Mouse (Mus musculus) liver, embryonic 16.5 days (tissue): ENCODE results near the gene Miox. TPM values are rescaled to one million over a fixed set of nuclear protein-coding genes. Genes with fewer than 3 reads are reported as not detected.

Experiments used
- ATAC-seq: fragments of 200-750 bp; cut with Nextera tagmentation; 2 replicates; pipeline ENCODE4 v1.8.0; 2017; ENCODE audit warnings: low read depth, mild to moderate bottlenecking, moderate number of reproducible peaks, moderate library complexity
- H3K27ac ChIP-seq: fragments of 300-500 bp; sonication (generic); 2 replicates; pipeline ENCODE4 v1.5.1; 2014; ENCODE audit warnings: mild to moderate bottlenecking, low read length
- H3K27me3 ChIP-seq: fragments of 300-500 bp; sonication (generic); 2 replicates; pipeline ENCODE4 v1.6.1; 2014; ENCODE audit warnings: low read depth, low read length, mixed read lengths; ENCODE audit not compliant: control insufficient read depth, insufficient read depth
- H3K36me3 ChIP-seq: fragments of 300-500 bp; sonication (generic); 2 replicates; pipeline ENCODE4 v1.6.1; 2014; ENCODE audit warnings: mild to moderate bottlenecking; ENCODE audit not compliant: control insufficient read depth, insufficient read depth
- H3K4me1 ChIP-seq: fragments of 300-500 bp; sonication (generic); 2 replicates; pipeline ENCODE4 v1.6.1; 2014; ENCODE audit warnings: low read depth, low read length, mixed read lengths; ENCODE audit not compliant: control insufficient read depth
- H3K4me2 ChIP-seq: fragments of 300-500 bp; sonication (generic); 2 replicates; pipeline ENCODE4 v1.6.1; 2014; ENCODE audit warnings: low read depth, low read length, mixed read lengths
- H3K4me3 ChIP-seq: fragments of 300-500 bp; sonication (generic); 2 replicates; pipeline ENCODE4 v1.5.1; 2014; ENCODE audit warnings: low read depth, mild to moderate bottlenecking, low read length
- H3K9ac ChIP-seq: fragments of 300-500 bp; sonication (generic); 2 replicates; pipeline ENCODE4 v1.6.1; 2014; ENCODE audit warnings: low read depth, low read length
- H3K9me3 ChIP-seq: fragments of 300-500 bp; sonication (generic); replicated peaks from 2 replicates; pipeline ENCODE4 v1.6.1; 2016; ENCODE audit warnings: low read length; ENCODE audit not compliant: control insufficient read depth
- WGBS: fragments of 180-500 bp; shearing (Covaris S2); extraction: QIAGEN DNeasy Blood & Tissue Kit; methylation state at CpG from one replicate; pipeline ENCODE4 v1.1.7; 2014; ENCODE audit not compliant: insufficient replicate concordance; 5-methylcytosine and 5-hydroxymethylcytosine counted together
- polyA plus RNA-seq: library from polyadenylated mRNA; unstranded; fragments of >200 nt; fragmentation: Nextera tagmentation; extraction: Ambion mirVana; gene quantifications from 2 replicates; pipeline ENCODE4 v1.2.1, GENCODE M21; 2015

The Miox gene
- polyA plus RNA-seq, 1 experiment from 2014 or later: 8.9 TPM

- no peak overlapping the region for H3K4me3 ChIP-seq
- H3K36me3 ChIP-seq: peaks cover 88% of the 10 kb centered on the region
- H3K4me2 ChIP-seq: no peak overlapping the region
- no peaks in the 10 kb centered on the region for H3K27me3 ChIP-seq
- H3K9me3 ChIP-seq: no peaks in the 10 kb centered on the region
- no peak for ATAC-seq
- H3K27ac ChIP-seq: no peak overlapping the region
- H3K9ac ChIP-seq: no peak overlapping the region
- 85% methylated on average over 4 of the region's 4 CpGs for WGBS
- no peaks in the 10 kb centered on the region for H3K4me1 ChIP-seq
These were observed 30.9 kb downstream of the Miox start for GRCm38 (mm10) chr15:89365141-89365551.

GRCm38 (mm10) chr15:89372068-89372467 is 37.9 kb downstream of the Miox start:
- Histone ChIP-seq H3K36me3 (peaks cover 55% of the 10 kb centered on the region), H3K4me2 (no peak overlapping the region), H3K27me3 (peaks cover 8% of the 10 kb centered on the region), H3K9ac (no peak overlapping the region), H3K9me3 (no peaks in the 10 kb centered on the region), H3K4me1 (peaks cover 12% of the 10 kb centered on the region), H3K4me3 (no peak overlapping the region), H3K27ac (0 out of 2 replicates have a peak overlapping the region, but pooled peaks have one; percentile 19)
- ATAC-seq: no peak
- 77% methylated on average over 13 of the region's 13 CpGs for WGBS

GRCm38 (mm10) chr15:89372536-89372935 is 38.3 kb downstream of the Miox start:
- Histone ChIP-seq H3K27ac (peak overlapping the region; percentile 19; the same call in 1 of the 2 replicates), H3K27me3 (peaks cover 13% of the 10 kb centered on the region), H3K4me2 (peak overlapping the region; percentile 100), H3K36me3 (peaks cover 50% of the 10 kb centered on the region), H3K4me3 (peak overlapping the region; percentile 82; the same call in 1 of the 2 replicates), H3K9me3 (no peaks in the 10 kb centered on the region), H3K9ac (no peak overlapping the region), H3K4me1 (peaks cover 17% of the 10 kb centered on the region)
- no peak for ATAC-seq
- 79% methylated on average over 7 of the region's 7 CpGs for WGBS

- Histone ChIP-seq H3K4me1 (peaks cover 20% of the 10 kb centered on the region), H3K9me3 (no peaks in the 10 kb centered on the region), H3K4me3 (peak overlapping the region; percentile 82), H3K4me2 (peak overlapping the region; percentile 100), H3K9ac (peak overlapping the region; percentile 80), H3K36me3 (peaks cover 44% of the 10 kb centered on the region), H3K27ac (peak overlapping the region; percentile 90), H3K27me3 (peaks cover 19% of the 10 kb centered on the region)
- ATAC-seq: peak; percentile 85
- WGBS: 2% methylated on average over 35 of the region's 35 CpGs
These were observed 39.0 kb downstream of the Miox start for GRCm38 (mm10) chr15:89373027-89373761.

GRCm38 (mm10) chr15:89373762-89374248 is 39.6 kb downstream of the Miox start, which contains the start of gene Sco2:
Gene Sco2, minus strand, starts transcription at chr15:89373846.
- peaks cover 38% of the 10 kb centered on the region for H3K36me3 ChIP-seq
- peak within 1 kb of the TSS; percentile 90 for H3K27ac ChIP-seq
- peaks cover 26% of the 10 kb centered on the region for H3K27me3 ChIP-seq
- H3K9ac ChIP-seq: peak within 1 kb of the TSS; percentile 80
- ATAC-seq: peak; percentile 70
- peaks cover 26% of the 10 kb centered on the region for H3K4me1 ChIP-seq
- under 1% methylated on average over 42 of the region's 42 CpGs for WGBS
- H3K9me3 ChIP-seq: no peaks in the 10 kb centered on the region
- peak within 1 kb of the TSS; percentile 82 for H3K4me3 ChIP-seq
- peak within 1 kb of the TSS; percentile 100 for H3K4me2 ChIP-seq

GRCm38 (mm10) chr15:89374340-89374739 is 40.1 kb downstream of the Miox start:
- peaks cover 32% of the 10 kb centered on the region for H3K36me3 ChIP-seq
- no peaks in the 10 kb centered on the region for H3K9me3 ChIP-seq
- H3K4me1 ChIP-seq: peaks cover 31% of the 10 kb centered on the region
- no peak for ATAC-seq
- peak overlapping the region; percentile 90; the same call in 1 of the 2 replicates for H3K27ac ChIP-seq
- H3K9ac ChIP-seq: peak overlapping the region; percentile 80
- peaks cover 31% of the 10 kb centered on the region for H3K27me3 ChIP-seq
- H3K4me2 ChIP-seq: peak overlapping the region; percentile 100
- 57% methylated on average over 9 of the region's 9 CpGs for WGBS
- H3K4me3 ChIP-seq: peak overlapping the region; percentile 82

- peaks cover 26% of the 10 kb centered on the region for H3K36me3 ChIP-seq
- H3K4me2 ChIP-seq: no peak overlapping the region
- WGBS: 79% methylated on average over 17 of the region's 17 CpGs
- no peak overlapping the region for H3K4me3 ChIP-seq
- H3K4me1 ChIP-seq: peaks cover 34% of the 10 kb centered on the region
- H3K9me3 ChIP-seq: no peaks in the 10 kb centered on the region
- H3K27ac ChIP-seq: no peak overlapping the region
- no peak overlapping the region for H3K9ac ChIP-seq
- ATAC-seq: no peak
- H3K27me3 ChIP-seq: peaks cover 34% of the 10 kb centered on the region
These were observed 40.8 kb downstream of the Miox start for GRCm38 (mm10) chr15:89374801-89375534.

- ATAC-seq: no peak
- H3K27ac ChIP-seq: no peak overlapping the region
- peaks cover 34% of the 10 kb centered on the region for H3K4me1 ChIP-seq
- H3K27me3 ChIP-seq: peaks cover 34% of the 10 kb centered on the region
- H3K36me3 ChIP-seq: peaks cover 15% of the 10 kb centered on the region
- H3K9me3 ChIP-seq: no peaks in the 10 kb centered on the region
- no peak overlapping the region for H3K4me3 ChIP-seq
- H3K9ac ChIP-seq: no peak overlapping the region
- H3K4me2 ChIP-seq: no peak overlapping the region
- WGBS: 70% methylated on average over 7 of the region's 7 CpGs
These were observed 41.8 kb downstream of the Miox start for GRCm38 (mm10) chr15:89376040-89376439.
